Mouse (Mus musculus) myocyte (in vitro differentiated cells): ENCODE measurements around the gene Tmprss9.

Experiments
- E2F4 ChIP-seq: IDR thresholded peaks from one replicate; pipeline ENCODE4 v1.6.1; 2011; ENCODE audit warnings: mild to moderate bottlenecking, control low read depth, moderate library complexity; ENCODE audit not compliant: insufficient read depth
- MAX ChIP-seq: IDR thresholded peaks from one replicate; pipeline ENCODE4 v1.6.1; 2011; ENCODE audit warnings: low read depth, mild to moderate bottlenecking, control low read depth
- POLR2A ChIP-seq: IDR thresholded peaks from one replicate; pipeline ENCODE4 v1.6.1; 2011; ENCODE audit warnings: low read depth, mild to moderate bottlenecking, control low read depth, moderate library complexity; ENCODE audit not compliant: insufficient read length
- POLR2AphosphoS2 ChIP-seq: IDR thresholded peaks from one replicate; pipeline ENCODE4 v1.6.1; 2011; ENCODE audit warnings: low read depth, control low read depth; ENCODE audit not compliant: insufficient read length
- REST ChIP-seq: IDR thresholded peaks from one replicate; pipeline ENCODE4 v1.6.1; 2011; ENCODE audit warnings: mild to moderate bottlenecking, control low read depth, moderate library complexity; ENCODE audit not compliant: insufficient read depth, insufficient read length
- TCF3 ChIP-seq: IDR thresholded peaks from one replicate; pipeline ENCODE4 v1.6.1; 2011; ENCODE audit warnings: low read depth, control low read depth; ENCODE audit not compliant: insufficient read length
- USF1 ChIP-seq: IDR thresholded peaks from one replicate; pipeline ENCODE4 v1.6.1; 2011; ENCODE audit warnings: low read depth, mild to moderate bottlenecking, control low read depth, moderate library complexity

GRCm38 (mm10) chr10:80880901-80881300, 9.3 kb downstream of the Tmprss9 start:
- TF ChIP-seq POLR2A (no peak), TCF3 (no peak), USF1 (no peak), MAX (no peak), POLR2AphosphoS2 (no peak), REST (no peak), E2F4 (no peak)
